Mouse (Mus musculus) cortical plate, adult 2 months (tissue): Measurements from ENCODE around the gene Efhd1.

Experiments used
- CTCF ChIP-seq: fragments of 200-500 bp; IDR thresholded peaks from 2 replicates; pipeline ENCODE4 v1.5.1; 2011; ENCODE audit warnings: mild to moderate bottlenecking, control low read depth, low read length; ENCODE audit not compliant: insufficient read depth; ENCODE audit errors: extremely low read depth
- POLR2A ChIP-seq: fragments of 200-500 bp; IDR thresholded peaks from 2 replicates; pipeline ENCODE4 v1.6.1; 2011; ENCODE audit warnings: mild to moderate bottlenecking, low read length, control low read depth; ENCODE audit not compliant: insufficient read depth; ENCODE audit errors: extremely low read depth

DNA sequence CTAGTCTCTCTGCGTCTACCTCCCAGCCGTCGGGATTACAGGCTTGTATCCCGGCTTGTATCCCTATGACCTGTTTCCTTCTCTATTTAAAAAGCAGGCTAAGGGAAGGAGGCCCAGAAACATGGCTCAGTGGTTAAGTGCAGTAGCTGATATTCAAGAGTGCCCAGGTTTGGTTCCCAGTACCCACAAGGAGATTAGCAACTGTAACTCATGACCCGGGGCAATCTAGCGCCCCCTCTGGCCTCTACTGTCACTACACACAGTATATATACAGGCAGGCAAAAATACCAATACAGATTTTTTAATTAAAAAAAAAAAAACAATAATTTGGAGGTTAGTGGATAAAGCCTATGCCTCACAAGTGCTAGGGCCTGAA lies 18.2 kb downstream of the Efhd1 start:
- TF ChIP-seq CTCF = no peak
- TF ChIP-seq POLR2A = no peak
